Mouse (Mus musculus) limb, embryonic 15.5 days (tissue): ENCODE results near the gene Podn. TPM values are rescaled to one million over a fixed set of nuclear protein-coding genes. Genes with fewer than 3 reads are reported as not detected.

ENCODE experiments used
- ATAC-seq: fragments of 200-750 bp; cut with Nextera tagmentation; 2 replicates; pipeline ENCODE4 v1.8.0; 2017; ENCODE audit warnings: low read depth, moderate TSS enrichment; ENCODE audit not compliant: insufficient number of reproducible peaks, low FRiP score, low TSS enrichment
- H3K27ac ChIP-seq: fragments of 300-500 bp; sonication (generic); 2 replicates; pipeline ENCODE4 v1.5.1; 2015; ENCODE audit warnings: moderate library complexity, mild to moderate bottlenecking, inconsistent platforms
- H3K27me3 ChIP-seq: fragments of 300-500 bp; sonication (generic); 2 replicates; pipeline ENCODE4 v1.6.1; 2015; ENCODE audit warnings: inconsistent platforms
- H3K36me3 ChIP-seq: fragments of 300-500 bp; sonication (generic); 2 replicates; pipeline ENCODE4 v1.6.1; 2015; ENCODE audit warnings: inconsistent platforms
- H3K4me1 ChIP-seq: fragments of 300-500 bp; sonication (generic); 2 replicates; pipeline ENCODE4 v1.6.1; 2015; ENCODE audit warnings: inconsistent platforms
- H3K4me2 ChIP-seq: fragments of 300-500 bp; sonication (generic); 2 replicates; pipeline ENCODE4 v1.6.1; 2015; ENCODE audit warnings: mild to moderate bottlenecking, inconsistent platforms
- H3K4me3 ChIP-seq: fragments of 300-500 bp; sonication (generic); 2 replicates; pipeline ENCODE4 v1.5.1; 2015; ENCODE audit warnings: mild to moderate bottlenecking, inconsistent platforms
- H3K9ac ChIP-seq: fragments of 300-500 bp; sonication (generic); 2 replicates; pipeline ENCODE4 v1.6.1; 2015; ENCODE audit warnings: inconsistent platforms
- H3K9me3 ChIP-seq: fragments of 300-500 bp; sonication (generic); 2 replicates; pipeline ENCODE4 v1.6.1; 2016; ENCODE audit warnings: inconsistent platforms
- WGBS: fragments of 180-500 bp; shearing (Covaris S2); methylation state at CpG from one replicate; pipeline ENCODE4 v1.1.7; 2015; 5-methylcytosine and 5-hydroxymethylcytosine counted together
- polyA plus RNA-seq: library from polyadenylated mRNA; unstranded; fragments of >200 nt; fragmentation: Nextera tagmentation; extraction: Ambion mirVana; gene quantifications from 2 replicates; pipeline ENCODE4 v1.2.1, GENCODE M21; 2015

The Podn gene
- polyA plus RNA-seq, 1 experiment from 2014 or later = 2.2 TPM

DNA sequence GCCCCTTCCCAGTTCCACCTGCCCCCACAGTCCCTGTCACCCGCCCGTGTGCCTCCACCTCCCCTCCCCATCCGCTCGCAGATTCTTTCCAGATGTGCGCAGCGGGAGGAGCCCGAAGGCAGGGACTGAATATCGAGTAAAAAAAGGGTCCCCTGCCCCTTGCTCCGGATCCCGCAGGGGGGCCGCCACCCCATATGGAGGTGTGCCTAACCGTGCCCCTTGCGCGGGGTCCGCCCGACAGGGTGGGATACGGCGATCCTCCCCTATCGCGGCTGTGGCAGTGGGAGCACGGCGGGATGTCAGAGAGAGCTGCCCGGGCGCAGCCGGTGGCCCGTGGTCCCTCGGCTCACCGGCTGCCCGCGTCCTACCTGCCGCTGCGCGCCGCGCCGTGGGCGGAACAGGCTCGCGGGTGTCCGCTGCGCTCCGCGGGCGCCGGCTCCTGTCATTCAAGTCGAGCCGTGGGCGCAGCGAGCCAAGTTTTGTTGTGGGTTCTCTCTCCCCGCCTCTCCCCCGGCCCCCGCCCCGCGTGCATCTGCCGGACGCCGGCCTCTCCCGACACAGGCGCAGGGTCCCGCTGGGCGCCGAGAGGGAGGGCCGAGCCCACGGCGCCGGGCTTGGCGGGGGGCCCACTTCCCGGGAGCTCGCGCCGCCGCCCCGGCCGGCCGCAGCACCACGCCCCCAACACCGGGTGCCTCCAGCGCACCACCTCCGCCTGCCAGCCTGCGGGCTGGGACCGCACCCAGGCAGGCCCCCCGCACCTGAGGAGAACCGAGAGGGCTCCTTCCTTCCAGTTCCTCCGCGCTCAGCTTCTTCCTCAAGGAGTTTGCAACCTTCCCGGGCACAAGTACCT is 64.5 kb downstream of the Podn start:
- H3K4me3 ChIP-seq = peak overlapping the region; percentile 61
- H3K9me3 ChIP-seq = no peaks in the 10 kb centered on the region
- peaks cover 24% of the 10 kb centered on the region for H3K4me1 ChIP-seq
- H3K27me3 ChIP-seq = peaks cover 26% of the 10 kb centered on the region
- ATAC-seq = peak; percentile 26; the same call in 1 of the 2 replicates
- H3K4me2 ChIP-seq = peak overlapping the region; percentile 96
- H3K36me3 ChIP-seq = no peaks in the 10 kb centered on the region
- under 1% methylated on average over 81 of the region's 86 CpGs for WGBS
- H3K9ac ChIP-seq = peak overlapping the region; percentile 51
- peak overlapping the region; percentile 59 for H3K27ac ChIP-seq

DNA sequence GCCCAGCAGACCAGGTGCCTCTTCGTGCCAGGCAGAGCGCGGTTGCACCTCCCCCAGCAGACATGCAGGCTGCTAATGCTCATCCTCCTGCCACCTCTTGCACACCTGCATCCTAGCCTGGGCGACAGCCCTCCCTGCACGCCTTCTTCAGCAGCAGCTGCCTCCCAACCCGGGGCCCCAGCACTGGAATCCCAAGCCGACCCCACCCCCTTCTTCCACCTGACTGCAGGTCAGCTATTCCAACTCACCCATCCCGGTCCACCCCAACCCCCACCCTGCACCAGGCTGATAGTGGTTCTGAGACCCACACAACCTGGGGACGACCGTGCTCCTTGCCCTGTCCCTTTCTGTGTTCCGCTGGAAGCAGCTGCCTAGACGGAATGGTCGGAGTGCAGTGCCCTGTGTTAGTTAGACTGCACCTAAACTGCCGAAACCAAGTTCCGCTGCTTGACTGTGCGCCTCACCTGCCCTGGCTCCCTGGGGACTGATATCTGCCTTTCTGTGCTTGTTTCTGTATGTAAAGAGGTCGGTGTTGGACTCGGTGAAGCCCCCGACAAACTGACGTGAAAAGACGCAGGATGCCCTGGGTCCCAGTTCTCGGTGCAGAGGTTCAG is 65.2 kb downstream of the Podn start:
- 0 out of 2 replicates have a peak, but pooled peaks have one; percentile 11 for ATAC-seq
- Histone ChIP-seq H3K9ac (peak overlapping the region; percentile 51; the same call in 1 of the 2 replicates), H3K4me1 (peaks cover 24% of the 10 kb centered on the region), H3K4me3 (peak overlapping the region; percentile 61), H3K4me2 (peak overlapping the region; percentile 96), H3K36me3 (no peaks in the 10 kb centered on the region), H3K9me3 (no peaks in the 10 kb centered on the region), H3K27me3 (peaks cover 26% of the 10 kb centered on the region), H3K27ac (no peak overlapping the region)
- WGBS = 6% methylated on average over 22 of the region's 22 CpGs

DNA sequence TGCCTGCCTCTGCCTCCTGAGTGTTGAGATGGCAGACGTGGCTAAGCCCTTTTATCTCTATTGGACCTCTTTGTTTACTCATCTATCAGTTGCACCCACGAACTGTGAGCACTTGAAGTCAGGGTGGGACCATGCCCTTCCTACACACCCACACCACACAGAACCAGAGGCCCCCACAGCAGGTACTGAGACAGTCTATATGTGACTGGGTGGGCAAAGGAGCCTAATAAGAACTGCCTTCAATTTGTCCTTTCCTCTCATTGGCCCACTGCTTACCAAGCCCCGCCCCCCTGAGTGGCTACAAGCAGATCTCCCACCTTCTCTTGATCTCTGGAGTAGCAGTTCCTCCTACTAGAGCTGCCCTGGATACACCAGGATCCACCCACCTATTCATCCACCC is 70.1 kb downstream of the Podn start:
- no peak overlapping the region for H3K9ac ChIP-seq
- no peak overlapping the region for H3K4me2 ChIP-seq
- no peak for ATAC-seq
- no peak overlapping the region for H3K27ac ChIP-seq
- H3K4me3 ChIP-seq = no peak overlapping the region
- peaks cover 13% of the 10 kb centered on the region for H3K4me1 ChIP-seq
- H3K27me3 ChIP-seq = peaks cover 15% of the 10 kb centered on the region
- 32% methylated on average over 3 of the region's 3 CpGs for WGBS
- H3K9me3 ChIP-seq = no peaks in the 10 kb centered on the region
- H3K36me3 ChIP-seq = no peaks in the 10 kb centered on the region

DNA sequence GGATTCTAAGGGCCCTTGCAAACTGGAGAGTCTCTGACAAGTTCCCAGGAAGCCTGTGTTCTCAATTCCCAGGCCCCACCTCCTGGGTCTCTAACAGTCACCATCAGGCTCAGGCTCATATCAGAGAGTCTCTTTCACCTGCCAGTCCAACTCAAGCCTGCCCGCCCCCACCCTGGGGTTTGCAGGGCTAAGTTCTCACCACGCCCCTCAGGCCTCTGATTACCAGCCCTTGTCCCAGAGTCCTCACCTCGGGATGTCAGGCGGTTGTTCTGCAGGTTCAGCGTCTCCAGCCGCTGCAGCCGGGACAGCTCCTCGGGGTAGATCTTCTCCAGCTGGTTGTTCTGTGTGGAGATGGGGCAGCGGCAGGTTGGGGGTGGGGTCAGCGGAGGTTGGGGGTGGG is 71.0 kb downstream of the Podn start:
- 15% methylated on average over 10 of the region's 10 CpGs for WGBS
- H3K27me3 ChIP-seq = peaks cover 5% of the 10 kb centered on the region
- H3K9ac ChIP-seq = no peak overlapping the region
- ATAC-seq = no peak
- no peaks in the 10 kb centered on the region for H3K36me3 ChIP-seq
- peaks cover 6% of the 10 kb centered on the region for H3K4me1 ChIP-seq
- no peaks in the 10 kb centered on the region for H3K9me3 ChIP-seq
- H3K4me3 ChIP-seq = no peak overlapping the region
- H3K27ac ChIP-seq = no peak overlapping the region
- H3K4me2 ChIP-seq = no peak overlapping the region

DNA sequence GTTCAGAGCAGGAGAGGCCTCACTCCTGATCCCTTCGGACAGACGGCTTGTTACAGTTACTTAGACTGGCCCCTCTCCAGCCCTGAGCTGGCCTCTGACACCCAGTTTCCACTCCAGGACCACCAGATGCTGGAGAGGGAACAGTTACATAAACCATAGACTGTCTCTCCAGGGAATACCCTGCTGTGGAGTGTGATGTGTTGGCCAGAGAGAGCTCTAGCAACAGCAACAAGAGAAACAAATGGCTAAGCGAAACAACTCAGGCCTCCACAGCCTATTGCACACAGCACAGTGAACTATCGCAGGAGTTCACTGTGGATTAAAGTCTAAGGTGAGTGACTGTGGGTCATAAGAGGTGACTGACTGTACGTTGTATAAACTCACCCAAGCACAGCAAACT is 71.6 kb downstream of the Podn start:
- Histone ChIP-seq H3K27me3 (no peaks in the 10 kb centered on the region), H3K36me3 (no peaks in the 10 kb centered on the region), H3K9me3 (no peaks in the 10 kb centered on the region), H3K4me2 (no peak overlapping the region), H3K9ac (no peak overlapping the region), H3K4me3 (no peak overlapping the region), H3K4me1 (peaks cover 6% of the 10 kb centered on the region), H3K27ac (no peak overlapping the region)
- no peak for ATAC-seq
- WGBS = 61% methylated on average over 5 of the region's 5 CpGs

DNA sequence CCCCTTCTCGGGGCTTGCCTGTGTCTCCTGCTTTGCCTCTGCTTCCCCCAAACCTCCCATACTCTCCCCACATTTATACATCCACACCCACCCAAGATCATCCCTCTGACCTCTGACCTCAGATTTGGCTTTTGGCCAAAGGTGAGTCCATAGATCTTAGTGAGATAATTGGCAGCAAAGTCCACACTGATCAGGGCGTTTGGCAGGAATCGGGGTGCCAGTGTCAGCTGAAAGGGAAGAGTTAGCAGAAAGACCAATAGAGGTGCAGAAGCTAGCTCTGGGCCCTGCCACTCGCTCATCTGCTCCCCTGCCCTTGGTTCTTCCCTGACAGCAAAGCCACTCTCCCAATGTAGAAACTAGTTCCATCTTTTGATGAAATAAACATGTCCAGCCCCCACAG is 73.1 kb downstream of the Podn start:
- no peaks in the 10 kb centered on the region for H3K27me3 ChIP-seq
- no peak for ATAC-seq
- H3K4me1 ChIP-seq = peaks cover 18% of the 10 kb centered on the region
- H3K4me3 ChIP-seq = no peak overlapping the region
- no peak overlapping the region for H3K9ac ChIP-seq
- no peaks in the 10 kb centered on the region for H3K36me3 ChIP-seq
- no peak overlapping the region for H3K27ac ChIP-seq
- no peaks in the 10 kb centered on the region for H3K9me3 ChIP-seq
- no peak overlapping the region for H3K4me2 ChIP-seq
- 81% methylated on average over 4 of the region's 4 CpGs for WGBS

DNA sequence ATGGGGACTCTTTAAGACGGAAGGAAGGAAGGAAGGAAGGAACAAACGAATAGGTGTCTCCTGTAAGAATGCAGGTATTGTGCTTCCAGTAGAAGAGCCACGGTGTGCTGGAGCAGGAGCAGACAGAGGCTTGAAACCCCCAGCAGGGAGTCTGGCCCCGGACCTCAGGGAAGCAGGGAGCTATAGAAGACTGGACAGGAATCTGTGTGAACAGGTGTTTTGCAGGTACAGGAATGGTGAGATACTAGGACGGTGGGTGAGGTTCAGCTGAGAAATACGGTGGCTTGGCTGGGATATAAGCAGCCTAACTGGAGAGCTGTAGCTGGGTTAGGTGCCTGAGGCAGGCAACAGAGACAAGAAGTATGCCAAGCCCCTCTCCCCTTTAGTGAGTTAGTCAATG is 76.1 kb downstream of the Podn start:
- Histone ChIP-seq H3K9ac (no peak overlapping the region), H3K4me3 (no peak overlapping the region), H3K36me3 (no peaks in the 10 kb centered on the region), H3K27me3 (no peaks in the 10 kb centered on the region), H3K4me2 (no peak overlapping the region), H3K27ac (no peak overlapping the region), H3K9me3 (no peaks in the 10 kb centered on the region), H3K4me1 (peaks cover 12% of the 10 kb centered on the region)
- ATAC-seq = no peak
- WGBS = 77% methylated on average over 6 of the region's 6 CpGs

DNA sequence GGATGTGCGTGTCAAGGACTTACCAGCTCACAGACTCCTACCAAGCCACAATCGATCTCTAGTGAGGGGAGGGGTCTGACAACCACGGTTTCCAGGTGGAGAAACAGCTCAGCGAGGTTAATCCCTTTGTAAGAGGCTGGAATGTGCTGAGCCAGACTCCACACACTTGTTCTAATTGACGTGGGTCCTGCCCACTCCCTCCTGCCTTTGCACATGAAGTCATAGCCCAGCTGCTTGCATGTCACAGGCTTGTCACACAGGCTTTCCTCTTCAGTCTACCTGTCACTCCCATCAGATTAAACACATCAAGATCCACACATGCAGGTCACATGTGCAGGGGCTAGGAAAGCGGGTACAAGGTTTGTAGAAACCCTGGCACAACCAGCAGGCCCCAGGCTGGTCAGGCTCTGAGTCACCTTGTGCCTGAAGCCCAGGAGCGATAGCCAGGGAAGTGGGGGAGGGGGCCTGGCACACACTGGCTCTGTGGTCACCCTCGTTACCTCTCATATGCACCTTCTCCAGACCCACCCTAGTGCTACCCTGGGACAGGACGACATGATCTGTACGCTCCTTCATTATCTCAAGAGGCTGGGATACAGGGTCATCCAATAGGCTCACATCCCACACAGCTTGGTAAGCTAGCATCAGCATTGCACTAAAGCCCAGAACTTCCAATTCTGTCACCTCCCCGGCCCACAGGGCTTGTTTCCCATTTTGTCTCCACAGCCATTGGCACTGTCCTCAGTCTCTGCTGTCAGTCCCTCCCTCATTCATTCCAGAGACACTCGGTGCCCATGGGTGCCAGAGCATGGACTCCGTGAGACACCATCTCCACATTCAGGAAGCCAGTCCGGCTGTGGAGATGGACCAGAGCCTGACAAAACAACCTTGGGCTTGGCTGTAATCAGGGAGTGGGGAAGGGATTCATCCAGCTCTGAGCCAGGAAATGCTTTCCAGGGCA is 77.0 kb downstream of the Podn start:
- Histone ChIP-seq H3K9ac (no peak overlapping the region), H3K9me3 (no peaks in the 10 kb centered on the region), H3K4me1 (peaks cover 12% of the 10 kb centered on the region), H3K4me2 (no peak overlapping the region), H3K4me3 (no peak overlapping the region), H3K36me3 (no peaks in the 10 kb centered on the region), H3K27me3 (no peaks in the 10 kb centered on the region), H3K27ac (no peak overlapping the region)
- ATAC-seq = no peak
- WGBS = 51% methylated on average over 13 of the region's 14 CpGs

DNA sequence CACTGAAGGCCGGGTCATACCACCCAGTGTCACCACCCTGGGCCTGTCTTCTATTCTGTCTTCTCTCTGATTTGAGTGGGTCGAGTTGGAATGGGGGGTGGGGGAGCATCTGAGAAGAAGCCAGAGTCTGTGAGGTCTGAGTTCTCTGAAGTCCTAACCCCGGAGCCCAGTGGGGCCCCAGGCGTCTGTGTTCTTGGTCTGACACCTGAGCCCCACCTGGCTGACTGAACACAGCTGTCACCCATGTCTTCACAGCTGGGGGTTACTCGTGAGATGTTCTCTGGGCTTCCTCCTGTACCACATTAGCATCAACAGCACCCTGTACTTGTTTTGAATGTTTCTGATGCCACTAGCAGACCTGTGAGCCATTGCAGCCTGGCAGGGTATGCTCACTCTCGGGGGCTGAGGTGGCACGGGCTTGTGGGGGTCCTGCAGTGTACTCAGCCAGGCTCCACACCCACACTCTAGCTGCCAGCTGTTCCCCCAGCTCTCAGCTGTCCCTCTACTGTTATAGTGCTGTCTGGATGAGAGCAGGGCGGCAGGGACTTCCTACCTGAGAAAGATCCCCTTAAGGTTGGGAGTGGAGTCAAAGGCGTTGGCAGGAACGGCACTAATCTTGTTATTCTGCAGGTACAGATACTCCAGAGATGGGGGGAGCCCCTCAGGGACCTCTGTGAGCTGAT is 77.9 kb downstream of the Podn start:
- Histone ChIP-seq H3K27ac (no peak overlapping the region), H3K4me3 (no peak overlapping the region), H3K9me3 (no peaks in the 10 kb centered on the region), H3K36me3 (no peaks in the 10 kb centered on the region), H3K4me1 (peaks cover 12% of the 10 kb centered on the region), H3K9ac (no peak overlapping the region), H3K4me2 (no peak overlapping the region), H3K27me3 (no peaks in the 10 kb centered on the region)
- ATAC-seq = no peak
- 41% methylated on average over 10 of the region's 10 CpGs for WGBS

DNA sequence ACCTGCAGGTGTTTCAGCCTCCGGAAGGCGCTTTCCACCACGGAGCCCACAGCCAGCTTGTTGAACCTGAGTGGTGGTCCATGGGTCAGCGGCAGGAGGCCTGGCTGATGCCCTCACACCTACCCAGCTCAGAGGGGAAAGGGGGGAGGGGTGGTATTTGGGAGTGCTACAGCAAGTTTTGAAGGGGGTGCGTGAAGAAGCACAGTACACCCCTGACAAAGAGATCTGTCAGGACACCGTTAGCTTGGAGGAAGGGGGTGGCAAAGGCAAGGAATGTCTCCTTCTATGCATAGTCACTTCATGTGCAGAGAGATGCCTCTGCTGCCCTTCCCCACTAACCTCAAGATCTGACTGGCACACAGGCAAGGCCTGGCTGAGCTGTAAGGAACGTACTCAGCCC is 78.4 kb downstream of the Podn start:
- Histone ChIP-seq H3K27ac (no peak overlapping the region), H3K9ac (no peak overlapping the region), H3K4me2 (no peak overlapping the region), H3K4me3 (no peak overlapping the region), H3K36me3 (no peaks in the 10 kb centered on the region), H3K9me3 (no peaks in the 10 kb centered on the region), H3K4me1 (peaks cover 12% of the 10 kb centered on the region), H3K27me3 (no peaks in the 10 kb centered on the region)
- 77% methylated on average over 7 of the region's 7 CpGs for WGBS
- ATAC-seq = no peak

DNA sequence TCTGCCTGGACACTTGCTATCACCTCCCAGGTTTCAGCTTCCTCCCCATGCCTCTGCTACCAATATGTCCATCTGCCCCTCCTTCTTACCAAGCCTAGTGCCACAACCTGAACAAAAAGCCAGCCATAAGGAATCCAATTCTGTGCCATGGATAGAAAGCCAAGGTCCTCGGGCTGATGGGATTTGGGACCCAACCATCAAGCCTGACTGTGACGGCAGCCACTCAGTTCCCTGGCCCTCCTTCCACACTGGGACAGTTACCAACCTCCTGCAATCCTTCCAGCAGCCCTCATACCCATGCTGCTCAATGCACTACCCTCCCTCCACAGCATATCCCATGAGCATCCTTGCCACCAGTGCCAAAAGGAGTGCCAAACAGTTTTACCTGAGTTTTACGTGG is 79.9 kb downstream of the Podn start:
- WGBS = 70% methylated on average over 3 of the region's 3 CpGs
- H3K4me1 ChIP-seq = peaks cover 14% of the 10 kb centered on the region

More for the DNA sequence above, 79.9 kb downstream of the Podn start:
- H3K27ac ChIP-seq = no peak overlapping the region
- H3K4me3 ChIP-seq = no peak overlapping the region
- H3K4me2 ChIP-seq = no peak overlapping the region
- ATAC-seq = no peak
- H3K9ac ChIP-seq = no peak overlapping the region
- no peaks in the 10 kb centered on the region for H3K9me3 ChIP-seq
- no peaks in the 10 kb centered on the region for H3K36me3 ChIP-seq
- no peaks in the 10 kb centered on the region for H3K27me3 ChIP-seq
